Mouse (Mus musculus): Measurements from ENCODE around the gene Mfap2.

The Mfap2 gene

GRCm38 (mm10) chr4:141024992-141025391, 14.8 kb downstream of the Mfap2 start:
- DNase-seq (ENCODE audit: low read depth, low spot score): no peak

DNA sequence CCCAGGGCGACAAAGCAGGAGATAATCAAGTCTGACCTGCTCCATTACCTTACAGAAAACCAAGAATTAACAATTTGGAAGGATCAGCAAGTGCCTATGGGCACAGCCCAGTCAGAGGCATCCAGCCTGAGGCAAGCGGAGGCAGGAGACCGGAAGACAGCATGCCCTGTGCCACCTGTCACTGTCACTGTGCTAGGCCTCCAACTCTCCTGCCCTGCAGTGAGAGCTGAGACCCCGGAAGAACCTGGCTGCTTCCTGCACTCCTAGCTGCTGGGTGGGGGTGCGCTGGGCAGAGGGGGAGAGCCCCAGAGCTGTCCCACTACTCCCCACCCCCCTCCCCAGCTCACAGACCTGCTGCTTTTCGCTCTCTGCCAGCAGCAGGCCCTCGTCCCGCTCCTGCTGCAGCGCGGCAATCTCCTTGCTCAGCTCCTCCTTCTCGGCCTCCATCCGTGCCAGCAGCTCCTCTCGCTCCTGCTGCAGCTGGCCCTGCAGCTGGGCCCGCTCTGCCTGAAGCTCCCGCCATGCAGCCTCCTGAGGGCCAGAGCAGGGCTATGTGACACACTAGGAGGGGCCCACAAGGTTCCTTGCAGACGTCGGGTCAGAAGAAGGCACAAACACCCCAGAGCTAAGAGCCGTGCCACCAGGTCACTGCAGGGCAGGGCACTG, 20.5 kb downstream of the Mfap2 start:
- DNase-seq (ENCODE audit: low read depth, low spot score): no peak

DNA sequence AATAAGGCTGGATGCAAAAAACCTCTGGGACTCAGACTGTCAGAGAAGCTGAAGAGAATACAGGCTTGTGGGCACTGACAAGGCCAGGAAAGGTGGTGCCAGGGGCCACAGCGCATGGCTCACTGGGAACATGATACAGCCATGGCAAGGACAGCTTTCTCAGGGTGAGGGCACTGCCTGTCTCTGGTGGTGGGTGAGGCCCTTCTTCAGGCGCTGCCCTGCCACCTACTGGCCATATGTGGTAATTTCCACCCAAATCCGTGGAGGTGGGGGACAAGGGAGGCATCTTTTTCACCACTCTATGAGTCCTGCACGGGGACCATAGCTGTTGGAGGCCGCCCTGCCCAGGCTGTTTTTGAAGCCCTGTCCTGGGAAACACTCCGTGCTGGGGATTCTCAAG, 21.5 kb downstream of the Mfap2 start:
- DNase-seq (ENCODE audit: low read depth, low spot score): no peak

GRCm38 (mm10) chr4:141033606-141034549, 23.7 kb downstream of the Mfap2 start:
- DNase-seq (ENCODE audit: low read depth, low spot score): no peak

DNA sequence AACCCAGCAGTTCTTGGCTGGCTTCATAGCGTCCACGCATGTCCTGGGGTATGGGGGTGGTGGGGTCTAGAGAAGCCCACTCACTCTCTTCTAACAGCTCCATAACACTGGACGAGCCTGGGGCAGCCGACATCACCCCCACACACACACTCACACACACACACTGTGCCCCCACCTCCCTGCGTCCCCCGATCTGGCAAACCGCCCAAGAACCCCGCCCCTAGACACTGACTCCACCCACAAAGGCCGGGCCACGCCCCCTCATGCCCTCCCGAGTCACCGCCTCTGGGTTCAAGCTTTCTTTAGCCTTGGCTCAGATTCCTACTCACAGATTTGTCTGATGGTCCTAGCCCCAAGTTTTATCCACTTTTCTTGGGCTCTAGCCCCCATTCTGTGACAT, 30.9 kb downstream of the Mfap2 start:
- no peak for DNase-seq (ENCODE audit: low read depth, low spot score)

- DNase-seq (ENCODE audit: low read depth, low spot score): no peak
Observed at GRCm38 (mm10) chr4:141044816-141045215, 34.6 kb downstream of the Mfap2 start.

DNA sequence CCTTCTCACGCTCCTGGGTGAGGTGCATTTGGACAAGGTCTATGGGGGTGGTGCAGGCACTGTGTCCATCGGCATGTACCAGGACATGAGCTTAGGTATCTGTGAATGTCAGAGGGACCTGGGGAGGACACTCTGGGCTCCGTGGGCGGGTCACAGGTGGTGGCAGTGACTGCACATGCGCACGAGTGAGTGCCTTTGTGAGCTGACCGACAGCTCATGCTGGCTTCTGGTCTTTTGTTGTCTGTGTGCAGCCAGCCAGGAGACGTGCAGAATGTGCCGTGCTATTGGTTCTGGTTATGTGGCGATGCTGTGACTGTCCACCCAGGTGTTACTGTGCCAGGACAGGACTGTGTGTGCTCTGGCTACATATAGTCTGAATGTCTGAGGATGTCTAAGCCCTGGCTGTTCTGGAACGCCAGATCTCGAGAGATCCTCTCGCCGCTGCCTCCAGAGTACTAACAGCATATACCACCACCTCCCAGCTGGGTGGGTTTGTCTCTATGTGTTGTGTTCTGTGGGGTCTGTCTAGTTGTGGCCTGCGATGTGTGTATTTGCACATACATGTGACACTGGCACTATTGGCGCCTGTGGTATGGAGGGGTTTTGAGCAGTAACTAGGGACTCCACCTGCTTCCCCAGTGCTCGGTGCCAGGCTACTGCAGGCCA, 38.7 kb downstream of the Mfap2 start:
- DNase-seq (ENCODE audit: low read depth, low spot score): no peak

DNA sequence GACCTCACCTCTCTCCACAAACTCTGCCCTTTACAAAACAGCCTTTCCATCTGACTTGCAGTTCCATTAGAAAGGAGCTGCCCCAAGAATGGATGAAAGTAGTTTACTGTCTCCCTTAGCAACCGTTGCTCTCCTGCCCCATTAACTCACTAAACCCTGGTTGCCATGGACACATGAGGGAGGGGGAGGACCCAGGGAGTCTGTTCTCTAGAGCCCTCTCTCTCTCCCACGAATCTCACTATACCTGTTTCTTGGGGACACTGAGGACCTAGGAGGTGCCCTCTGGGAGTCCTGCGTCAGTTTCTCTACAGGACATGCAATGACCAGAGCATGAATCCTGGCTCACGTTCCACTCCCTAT, 39.2 kb downstream of the Mfap2 start:
- DNase-seq (ENCODE audit: low read depth, low spot score): no peak

DNA sequence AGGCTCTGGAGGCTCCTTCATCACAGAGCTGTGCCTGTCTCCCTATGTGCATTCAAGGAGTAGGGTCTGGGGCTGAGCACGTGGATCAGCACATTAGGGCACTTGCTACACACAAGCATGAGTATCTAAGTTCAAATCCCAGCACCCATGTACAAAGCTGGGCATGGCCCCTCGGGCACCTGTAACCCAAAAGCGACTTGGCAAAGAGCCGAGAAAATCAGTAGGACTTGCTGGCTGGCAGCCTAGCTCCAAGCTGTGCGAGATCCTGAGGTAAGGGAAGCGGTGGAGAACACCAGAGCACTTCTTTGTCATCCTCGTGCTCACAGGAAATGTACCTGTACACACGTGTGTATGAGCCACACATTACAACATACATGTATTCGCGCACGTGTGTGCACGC, 42.2 kb downstream of the Mfap2 start:
- DNase-seq (ENCODE audit: low read depth, low spot score): no peak

GRCm38 (mm10) chr4:141053138-141053537, 42.9 kb downstream of the Mfap2 start:
- peak; percentile 78 for DNase-seq (ENCODE audit: low read depth, low spot score)

GRCm38 (mm10) chr4:141053568-141054161, 43.4 kb downstream of the Mfap2 start:
- DNase-seq (ENCODE audit: low read depth, low spot score): peak; percentile 85

GRCm38 (mm10) chr4:141056970-141057369, 46.8 kb downstream of the Mfap2 start:
- DNase-seq (ENCODE audit: low read depth, low spot score): no peak

DNA sequence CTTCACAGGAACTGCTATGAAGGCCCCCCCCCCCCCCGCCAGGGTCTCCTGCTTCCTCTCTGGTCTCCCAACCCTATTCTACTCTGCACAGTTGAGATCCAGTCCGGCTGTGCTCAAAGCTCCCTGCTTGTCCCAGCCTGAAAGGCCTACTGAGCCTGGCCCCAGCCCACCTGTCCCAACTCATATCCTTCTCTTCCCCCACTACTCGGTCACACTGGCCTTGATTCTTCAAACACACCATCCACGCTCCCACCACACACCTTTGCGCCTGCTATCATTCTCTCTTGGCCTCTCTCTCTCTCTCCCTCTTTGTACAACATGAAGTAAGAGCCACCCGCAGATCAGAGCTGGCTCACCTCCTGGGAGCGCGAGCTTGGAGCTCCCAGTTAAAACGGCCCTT, 48.6 kb downstream of the Mfap2 start:
- DNase-seq (ENCODE audit: low read depth, low spot score): no peak

DNA sequence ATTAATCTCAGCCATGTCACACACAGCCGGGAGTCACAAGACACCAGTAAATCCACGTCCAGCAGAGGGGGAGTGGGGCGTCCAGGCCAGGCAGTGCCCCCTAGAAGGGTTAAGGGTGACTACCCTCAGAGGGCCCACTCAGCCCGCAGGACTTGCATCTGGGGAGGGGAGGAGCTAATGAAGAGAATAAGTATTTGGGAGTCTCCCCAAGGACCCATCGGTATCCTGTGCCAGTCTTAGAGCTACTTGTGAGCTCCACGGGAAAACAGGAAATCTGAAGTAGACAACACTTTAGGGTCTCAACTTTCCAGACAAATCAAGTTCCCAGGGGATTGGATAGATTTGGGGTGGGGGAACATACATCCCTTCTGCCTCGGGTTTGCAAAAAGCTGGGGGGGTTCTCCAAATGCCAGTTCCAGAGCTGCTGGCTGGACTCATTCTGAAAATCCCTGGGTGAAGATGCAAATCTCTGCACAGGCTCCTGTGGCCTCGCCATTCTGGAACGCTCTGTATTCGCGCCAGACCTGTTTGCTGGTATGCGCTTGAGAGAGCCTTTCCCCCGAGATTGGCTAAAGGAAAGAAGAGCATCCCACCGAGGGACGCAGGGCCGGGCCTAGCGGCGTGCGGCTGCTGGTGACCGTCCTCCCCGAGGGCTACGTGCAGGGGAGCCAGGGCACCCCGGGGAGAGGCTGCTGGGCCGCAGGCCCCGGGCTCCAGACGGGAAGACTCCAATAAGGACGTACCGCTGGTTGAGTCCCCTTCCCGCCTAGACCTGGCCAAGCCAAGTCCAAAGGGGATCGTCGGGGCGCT, 49.6 kb downstream of the Mfap2 start:
- no peak for DNase-seq (ENCODE audit: low read depth, low spot score)

DNA sequence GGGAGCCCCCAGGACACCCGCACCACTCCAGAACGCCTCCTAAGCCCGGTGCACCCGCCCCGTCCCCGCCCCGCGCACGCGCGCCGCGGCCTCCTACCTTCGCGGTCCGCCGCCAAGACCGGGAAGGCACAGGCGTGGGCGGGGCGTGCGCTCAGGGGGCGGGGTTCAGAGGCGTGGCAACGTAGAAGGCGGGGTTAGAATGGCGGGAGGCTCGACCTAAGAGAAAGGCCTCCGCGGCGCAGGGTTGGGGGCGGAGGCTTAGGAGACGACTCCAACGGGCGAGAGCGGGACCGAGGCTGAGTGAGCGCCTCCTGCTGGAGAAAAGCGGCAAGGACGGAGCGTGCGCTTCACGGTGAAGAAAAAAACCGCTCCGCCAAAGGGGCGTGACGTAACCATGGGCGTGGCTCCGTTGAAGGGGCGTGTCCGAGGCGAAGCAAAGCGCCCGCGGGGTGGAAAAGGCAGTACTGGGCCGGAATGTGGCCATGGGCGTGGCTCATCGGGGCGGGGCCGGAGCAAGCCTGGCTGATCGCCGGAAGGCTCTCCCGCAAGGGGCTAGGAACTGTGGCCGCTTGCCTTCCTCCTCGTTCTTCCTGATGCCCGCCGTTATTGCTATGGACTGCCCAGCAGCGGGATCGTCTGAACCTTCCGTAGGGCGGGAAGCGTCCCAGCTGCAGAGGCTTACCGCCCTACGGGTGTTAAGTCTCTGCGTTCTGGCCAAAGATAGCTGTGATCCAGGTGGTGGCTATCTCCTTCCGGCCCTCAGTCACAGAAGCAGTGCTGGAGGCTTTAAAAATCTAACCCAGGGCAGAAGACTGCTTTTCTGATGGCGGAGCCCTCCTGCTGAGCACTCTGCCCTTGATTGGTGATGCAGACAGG, 50.4 kb downstream of the Mfap2 start, which contains the start of gene Crocc:
Gene Crocc (minus strand): TSS at position 125 of the 876 bp plus-strand sequence.
- DNase-seq (ENCODE audit: low read depth, low spot score): peak; percentile 99

DNA sequence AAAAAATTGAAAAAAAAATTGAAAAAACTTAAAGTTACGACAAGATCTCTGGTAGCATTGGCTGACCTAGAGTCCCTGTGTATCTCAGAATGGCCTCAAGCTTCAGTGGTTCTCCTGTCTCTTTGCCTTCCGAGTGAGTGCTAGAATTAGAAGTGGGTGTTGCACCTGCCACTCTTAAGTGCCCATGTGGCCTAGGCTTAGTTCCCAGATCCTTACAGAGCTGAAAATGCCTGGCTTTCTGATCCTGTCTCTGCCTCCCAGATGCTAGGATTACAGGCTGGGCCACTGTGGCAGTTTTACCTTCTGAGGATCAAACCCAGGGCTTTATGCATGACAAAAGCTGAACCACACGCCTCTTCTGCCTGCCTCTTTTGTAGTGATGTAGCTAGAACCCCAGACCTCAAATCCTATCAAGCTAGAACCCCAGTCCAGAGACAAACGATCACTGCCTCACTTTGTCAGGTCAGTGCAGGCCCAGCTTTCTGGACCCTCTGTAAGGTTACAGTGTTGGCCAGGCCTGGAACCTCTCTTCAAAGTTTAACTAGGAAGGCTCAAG, 54.0 kb downstream of the Mfap2 start:
- DNase-seq (ENCODE audit: low read depth, low spot score): no peak

DNA sequence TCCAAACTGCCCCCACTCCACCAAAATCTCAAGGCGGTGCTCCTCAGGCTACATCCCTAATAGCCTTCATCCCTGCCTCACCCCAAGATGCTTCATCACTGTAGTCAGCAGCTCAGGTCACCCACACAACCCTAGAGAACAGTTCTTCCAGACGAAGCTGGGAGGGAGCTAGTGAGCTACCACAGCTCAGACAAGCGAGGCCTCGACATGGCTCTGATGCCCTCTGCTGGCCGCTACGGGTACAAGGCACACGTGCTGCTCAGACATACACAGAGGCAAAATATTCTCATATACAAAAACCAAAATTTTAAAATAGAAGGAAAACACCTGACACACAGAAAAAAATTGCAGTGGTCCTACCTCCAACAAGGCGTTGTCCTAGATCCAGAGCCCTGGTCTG, 54.9 kb downstream of the Mfap2 start:
- DNase-seq (ENCODE audit: low read depth, low spot score): peak; percentile 76
